Mouse (Mus musculus): ENCODE measurements around the gene Rbm11. TPM values are rescaled to one million over a fixed set of nuclear protein-coding genes. Genes with fewer than 3 reads are reported as not detected.
A peak's percentile ranks its signal among the peaks of the same experiment; 100 is the strongest.

The Rbm11 gene
- polyA plus RNA-seq (2014; fragmentation: Nextera tagmentation; extraction: Ambion mirVana): 3.5 and 4.0 TPM in 2 replicates

DNA sequence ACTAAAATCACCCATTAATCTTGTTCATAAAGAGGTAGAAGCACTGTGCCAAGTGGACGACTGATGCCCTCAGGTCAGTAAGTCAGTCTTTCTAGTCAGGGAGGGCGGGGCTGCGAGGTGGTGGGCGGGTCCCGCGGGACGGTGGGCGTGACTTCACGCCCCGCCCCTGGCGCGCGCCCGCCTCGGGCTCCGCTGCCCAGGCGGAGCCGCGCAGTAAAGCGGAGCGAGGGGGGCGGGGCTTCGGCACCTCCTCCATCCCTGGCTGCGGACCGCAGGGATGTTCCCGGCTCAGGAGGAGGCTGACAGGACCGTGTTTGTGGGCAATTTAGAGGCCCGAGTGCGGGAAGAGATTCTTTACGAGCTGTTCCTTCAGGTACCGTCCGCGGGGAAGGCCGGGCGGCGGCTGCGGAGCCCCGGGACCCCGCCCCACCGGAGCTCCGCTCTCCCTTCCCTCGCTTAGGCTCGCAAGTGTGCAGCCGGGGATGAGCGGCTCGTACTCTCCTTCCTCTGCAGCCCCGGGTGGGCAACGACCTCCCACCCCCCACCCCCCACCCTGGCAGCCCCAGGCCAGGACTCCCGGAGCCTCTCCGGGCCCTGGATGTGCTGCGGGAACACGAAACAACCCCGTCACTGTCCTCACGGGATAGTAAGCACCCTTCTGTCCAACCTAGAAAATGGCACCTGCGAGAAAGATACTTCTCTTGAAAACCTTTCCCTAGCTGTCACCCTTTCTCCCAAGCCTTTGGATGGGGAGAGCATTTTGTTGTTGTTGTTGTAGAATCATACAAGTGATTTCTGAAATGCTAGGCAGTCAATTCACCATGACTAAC, at the start of gene Rbm11:
Gene Rbm11 (plus strand): TSS at position 174 of the 830 bp plus-strand sequence.
- H3K4me1 ChIP-seq (ENCODE audit: control insufficient read depth, insufficient read depth, low read length): peaks cover 3% of the 10 kb centered on the region; the same call in 1 of the 2 replicates
- no peaks in the 10 kb centered on the region for H3K9me3 ChIP-seq (ENCODE audit: control insufficient read depth, low read length)
- peak within 1 kb of the TSS; percentile 71 for H3K4me3 ChIP-seq (ENCODE audit: low read depth, low read length)
- peak within 1 kb of the TSS; percentile 61 for H3K27ac ChIP-seq (ENCODE audit: low read depth, low read length)
- H3K27me3 ChIP-seq (ENCODE audit: control insufficient read depth, insufficient read depth, low read length): no peaks in the 10 kb centered on the region
- peak within 1 kb of the TSS; percentile 58 for H3K9ac ChIP-seq (replicated peaks; ENCODE audit: low read depth, low read length)
- ATAC-seq (ENCODE audit: low read depth): peak; percentile 96
- under 1% methylated on average over 45 of the region's 55 CpGs for WGBS
- no peaks in the 10 kb centered on the region for H3K36me3 ChIP-seq (ENCODE audit: control insufficient read depth, insufficient read depth, low read length)
- peak within 1 kb of the TSS; percentile 73 for H3K4me2 ChIP-seq (ENCODE audit: low read depth, low read length)

DNA sequence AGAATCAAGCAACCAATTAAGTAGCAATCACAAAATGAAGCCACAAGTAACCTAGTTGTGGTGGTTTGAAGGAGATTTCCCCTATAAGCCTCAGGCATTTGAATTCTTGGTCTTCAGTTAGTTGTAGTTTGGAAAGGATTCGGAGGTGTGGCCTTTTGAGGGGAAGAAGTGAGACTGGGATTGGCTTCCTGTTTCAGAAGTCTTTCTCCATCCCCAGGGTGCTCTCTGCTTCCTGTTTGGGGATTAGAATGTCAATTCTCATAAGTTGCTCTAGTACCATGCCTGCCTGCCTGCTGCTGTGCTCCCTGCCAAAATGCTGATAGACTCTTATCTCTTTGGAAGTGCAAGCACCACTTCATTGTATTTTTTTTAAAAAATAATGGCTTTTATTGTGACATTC, 47.3 kb upstream of the Rbm11 start:
- H3K4me1 ChIP-seq (ENCODE audit: control insufficient read depth, insufficient read depth, low read length): no peaks in the 10 kb centered on the region
- H3K27ac ChIP-seq (ENCODE audit: low read depth, low read length): no peak overlapping the region
- H3K27me3 ChIP-seq (ENCODE audit: control insufficient read depth, insufficient read depth, low read length): no peaks in the 10 kb centered on the region
- no peak for ATAC-seq (ENCODE audit: low read depth)
- H3K9ac ChIP-seq (replicated peaks; ENCODE audit: low read depth, low read length): no peak overlapping the region
- no peaks in the 10 kb centered on the region for H3K36me3 ChIP-seq (ENCODE audit: control insufficient read depth, insufficient read depth, low read length)
- WGBS: 80% methylated on average over 1 of the region's 1 CpGs
- no peaks in the 10 kb centered on the region for H3K9me3 ChIP-seq (ENCODE audit: control insufficient read depth, low read length)
- no peak overlapping the region for H3K4me2 ChIP-seq (ENCODE audit: low read depth, low read length)
- H3K4me3 ChIP-seq (ENCODE audit: low read depth, low read length): no peak overlapping the region

DNA sequence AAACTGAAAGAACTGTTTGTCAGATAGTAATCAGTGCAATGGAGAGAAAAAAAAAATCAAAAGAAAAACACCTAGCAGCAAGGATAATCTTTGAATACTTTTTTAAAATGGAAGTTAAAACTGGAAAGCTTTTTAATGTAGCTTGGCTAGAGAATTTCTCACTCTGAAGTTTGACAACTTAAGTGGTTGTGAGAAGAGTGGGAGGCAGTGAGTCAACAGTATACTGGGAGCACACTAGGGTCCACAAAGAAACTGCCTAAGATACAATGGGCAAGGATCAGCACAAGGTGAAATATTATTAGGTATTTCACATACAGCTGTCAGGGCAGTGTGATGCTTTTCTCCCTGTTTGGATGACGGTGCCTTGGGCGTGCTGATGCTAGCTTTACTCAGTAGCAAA, 29.7 kb upstream of the Rbm11 start:
- no peaks in the 10 kb centered on the region for H3K9me3 ChIP-seq (ENCODE audit: control insufficient read depth, low read length)
- H3K9ac ChIP-seq (replicated peaks; ENCODE audit: low read depth, low read length): no peak overlapping the region
- no peaks in the 10 kb centered on the region for H3K36me3 ChIP-seq (ENCODE audit: control insufficient read depth, insufficient read depth, low read length)
- no peaks in the 10 kb centered on the region for H3K4me1 ChIP-seq (ENCODE audit: control insufficient read depth, insufficient read depth, low read length)
- no peaks in the 10 kb centered on the region for H3K27me3 ChIP-seq (ENCODE audit: control insufficient read depth, insufficient read depth, low read length)
- H3K4me3 ChIP-seq (ENCODE audit: low read depth, low read length): no peak overlapping the region
- no peak for ATAC-seq (ENCODE audit: low read depth)
- H3K27ac ChIP-seq (ENCODE audit: low read depth, low read length): no peak overlapping the region
- 93% methylated on average over 2 of the region's 2 CpGs for WGBS
- H3K4me2 ChIP-seq (ENCODE audit: low read depth, low read length): no peak overlapping the region

DNA sequence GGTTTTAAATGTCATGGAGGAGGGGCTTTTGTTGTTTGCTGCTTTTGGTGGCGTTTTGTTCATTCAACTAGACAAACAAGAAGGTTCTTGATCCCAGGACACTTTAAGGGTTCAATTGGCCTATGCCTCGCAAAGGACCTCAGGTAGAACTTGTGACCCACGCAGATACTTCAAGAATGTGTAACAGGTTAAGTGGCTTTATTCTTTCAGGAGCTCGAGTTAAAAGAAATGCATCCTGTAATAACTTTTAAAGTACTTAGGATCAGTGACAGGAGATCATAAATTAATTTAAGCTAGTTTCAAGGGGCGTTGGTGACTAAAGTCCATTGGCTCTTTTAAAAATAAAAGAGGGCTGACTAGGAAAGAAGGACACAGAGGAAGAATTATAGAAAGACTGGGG, 10.4 kb upstream of the Rbm11 start:
- Histone ChIP-seq H3K9me3 (ENCODE audit: control insufficient read depth, low read length) (no peaks in the 10 kb centered on the region), H3K4me2 (ENCODE audit: low read depth, low read length) (no peak overlapping the region), H3K27me3 (ENCODE audit: control insufficient read depth, insufficient read depth, low read length) (no peaks in the 10 kb centered on the region), H3K4me1 (ENCODE audit: control insufficient read depth, insufficient read depth, low read length) (no peaks in the 10 kb centered on the region), H3K4me3 (ENCODE audit: low read depth, low read length) (no peak overlapping the region), H3K27ac (ENCODE audit: low read depth, low read length) (no peak overlapping the region), H3K9ac (replicated peaks; ENCODE audit: low read depth, low read length) (no peak overlapping the region), H3K36me3 (ENCODE audit: control insufficient read depth, insufficient read depth, low read length) (no peaks in the 10 kb centered on the region)
- WGBS: 62% methylated on average over 5 of the region's 5 CpGs
- ATAC-seq (ENCODE audit: low read depth): no peak

DNA sequence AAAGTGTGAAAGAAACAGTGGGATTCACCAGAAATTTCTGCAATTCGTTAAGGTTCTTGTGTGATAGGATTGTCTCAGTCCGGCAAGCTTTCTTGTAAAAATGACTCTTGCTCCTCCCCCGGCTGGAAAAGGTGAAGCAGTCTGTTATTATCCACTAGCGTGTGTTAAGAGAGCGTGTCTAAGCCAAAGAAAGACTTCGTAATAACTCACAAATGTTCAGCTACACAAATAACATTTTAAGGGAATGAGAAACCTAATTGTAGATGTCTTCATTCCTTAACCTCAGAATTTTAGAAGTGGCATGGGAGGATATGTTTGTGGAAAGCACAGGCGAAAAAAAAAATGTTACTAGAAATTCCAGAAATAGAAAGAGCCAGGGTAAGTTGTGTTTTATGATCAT, 6.7 kb upstream of the Rbm11 start, which contains the start of gene Lipi:
Gene Lipi (minus strand): TSS at position 101 of the 400 bp plus-strand sequence.
- no peaks in the 10 kb centered on the region for H3K27me3 ChIP-seq (ENCODE audit: control insufficient read depth, insufficient read depth, low read length)
- H3K4me1 ChIP-seq (ENCODE audit: control insufficient read depth, insufficient read depth, low read length): no peaks in the 10 kb centered on the region
- no peaks in the 10 kb centered on the region for H3K36me3 ChIP-seq (ENCODE audit: control insufficient read depth, insufficient read depth, low read length)
- no peaks in the 10 kb centered on the region for H3K9me3 ChIP-seq (ENCODE audit: control insufficient read depth, low read length)
- H3K27ac ChIP-seq (ENCODE audit: low read depth, low read length): no peak within 1 kb of the TSS
- ATAC-seq (ENCODE audit: low read depth): no peak
- H3K4me3 ChIP-seq (ENCODE audit: low read depth, low read length): no peak within 1 kb of the TSS
- H3K9ac ChIP-seq (replicated peaks; ENCODE audit: low read depth, low read length): no peak within 1 kb of the TSS
- no peak within 1 kb of the TSS for H3K4me2 ChIP-seq (ENCODE audit: low read depth, low read length)
- WGBS: 86% methylated on average over 7 of the region's 7 CpGs

DNA sequence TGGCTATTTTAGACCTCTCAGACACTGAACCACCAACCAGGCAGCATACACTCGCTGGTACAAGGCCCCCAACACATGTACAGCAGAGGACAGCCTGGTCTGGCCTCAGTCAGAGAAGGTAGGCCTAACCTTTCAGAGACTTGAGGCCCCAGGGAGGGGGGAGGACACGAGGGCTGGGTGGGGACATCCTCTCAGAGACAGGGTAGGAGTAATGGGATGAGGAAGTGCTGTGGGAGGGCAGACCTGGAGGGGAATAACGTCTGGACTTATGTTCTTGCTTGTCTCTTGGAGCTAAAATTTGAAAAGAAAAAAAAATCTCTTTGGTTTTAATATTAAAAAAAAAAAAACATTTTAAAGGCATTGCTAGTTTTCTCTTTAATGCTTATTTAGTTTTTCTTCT, 6.2 kb upstream of the Rbm11 start:
- H3K36me3 ChIP-seq (ENCODE audit: control insufficient read depth, insufficient read depth, low read length): no peaks in the 10 kb centered on the region
- no peak overlapping the region for H3K9ac ChIP-seq (replicated peaks; ENCODE audit: low read depth, low read length)
- ATAC-seq (ENCODE audit: low read depth): no peak
- H3K27ac ChIP-seq (ENCODE audit: low read depth, low read length): no peak overlapping the region
- no peaks in the 10 kb centered on the region for H3K27me3 ChIP-seq (ENCODE audit: control insufficient read depth, insufficient read depth, low read length)
- no peaks in the 10 kb centered on the region for H3K4me1 ChIP-seq (ENCODE audit: control insufficient read depth, insufficient read depth, low read length)
- WGBS: 50% methylated on average over 3 of the region's 3 CpGs
- H3K4me2 ChIP-seq (ENCODE audit: low read depth, low read length): no peak overlapping the region
- H3K4me3 ChIP-seq (ENCODE audit: low read depth, low read length): no peak overlapping the region
- H3K9me3 ChIP-seq (ENCODE audit: control insufficient read depth, low read length): no peaks in the 10 kb centered on the region

DNA sequence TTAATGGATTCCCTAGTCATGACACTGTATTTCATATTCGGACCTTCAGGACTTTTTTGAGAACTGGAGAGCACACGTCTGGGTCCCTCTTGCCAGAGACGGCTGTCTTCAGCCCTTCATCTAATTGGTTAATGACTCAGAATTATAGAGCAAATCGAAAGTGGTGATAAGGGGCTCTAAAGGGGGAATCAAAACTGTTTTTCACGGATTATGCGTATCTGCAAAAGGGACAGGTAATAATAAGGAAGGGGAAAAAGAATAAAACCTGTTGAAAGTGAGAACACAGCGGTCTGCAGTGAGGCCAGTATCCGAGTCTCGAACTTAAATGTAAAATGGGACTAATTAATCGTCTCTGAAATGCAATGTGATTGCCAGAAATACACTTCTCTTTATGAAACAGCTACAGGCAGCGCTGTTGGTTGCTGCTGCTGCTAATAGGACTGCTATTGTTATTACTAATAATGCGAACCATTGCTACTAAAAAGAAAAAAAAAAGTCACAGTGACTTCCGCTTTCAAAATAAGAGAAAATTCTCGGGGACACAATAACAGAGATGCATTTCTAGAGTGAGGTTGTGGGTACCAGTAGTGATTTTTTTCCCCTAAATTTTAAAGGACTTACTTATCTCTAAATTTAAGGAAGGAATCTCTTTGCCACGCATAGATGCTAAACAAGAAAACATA, 998 bp downstream of the Rbm11 start:
- H3K27me3 ChIP-seq (ENCODE audit: control insufficient read depth, insufficient read depth, low read length): no peaks in the 10 kb centered on the region
- no peak overlapping the region; the same call in 1 of the 2 replicates for H3K9ac ChIP-seq (replicated peaks; ENCODE audit: low read depth, low read length)
- H3K4me2 ChIP-seq (ENCODE audit: low read depth, low read length): peak overlapping the region; percentile 73
- WGBS: 9% methylated on average over 15 of the region's 15 CpGs
- no peak overlapping the region for H3K27ac ChIP-seq (ENCODE audit: low read depth, low read length)
- H3K9me3 ChIP-seq (ENCODE audit: control insufficient read depth, low read length): no peaks in the 10 kb centered on the region
- peak overlapping the region; percentile 71 for H3K4me3 ChIP-seq (ENCODE audit: low read depth, low read length)
- ATAC-seq (ENCODE audit: low read depth): no peak; the same call in 1 of the 2 replicates
- peaks cover 3% of the 10 kb centered on the region; the same call in 1 of the 2 replicates for H3K4me1 ChIP-seq (ENCODE audit: control insufficient read depth, insufficient read depth, low read length)
- H3K36me3 ChIP-seq (ENCODE audit: control insufficient read depth, insufficient read depth, low read length): no peaks in the 10 kb centered on the region

DNA sequence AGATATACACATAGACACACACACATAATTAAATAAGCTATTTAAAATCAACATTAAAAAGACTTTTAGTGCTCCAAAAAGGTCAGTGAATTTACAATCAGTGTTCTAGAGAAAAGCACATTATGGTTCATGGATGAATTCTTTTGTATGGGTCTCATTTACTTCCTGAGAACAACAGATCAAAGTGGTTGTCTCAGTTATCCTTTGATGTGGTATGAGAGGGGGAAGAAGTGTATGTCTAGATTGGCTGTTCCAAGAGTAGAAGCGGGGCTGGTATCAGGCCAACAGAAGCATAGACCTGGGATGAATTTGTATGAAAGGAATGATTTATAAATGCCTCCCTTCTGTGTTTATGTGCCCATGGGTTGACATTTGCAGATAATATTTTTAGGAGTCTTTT, 13.8 kb downstream of the Rbm11 start:
- H3K9ac ChIP-seq (replicated peaks; ENCODE audit: low read depth, low read length): no peak overlapping the region
- no peak for ATAC-seq (ENCODE audit: low read depth)
- 61% methylated on average over 1 of the region's 1 CpGs for WGBS
- no peaks in the 10 kb centered on the region for H3K4me1 ChIP-seq (ENCODE audit: control insufficient read depth, insufficient read depth, low read length)
- H3K27ac ChIP-seq (ENCODE audit: low read depth, low read length): no peak overlapping the region
- no peaks in the 10 kb centered on the region for H3K27me3 ChIP-seq (ENCODE audit: control insufficient read depth, insufficient read depth, low read length)
- H3K36me3 ChIP-seq (ENCODE audit: control insufficient read depth, insufficient read depth, low read length): no peaks in the 10 kb centered on the region
- no peak overlapping the region for H3K4me3 ChIP-seq (ENCODE audit: low read depth, low read length)
- no peaks in the 10 kb centered on the region for H3K9me3 ChIP-seq (ENCODE audit: control insufficient read depth, low read length)
- no peak overlapping the region for H3K4me2 ChIP-seq (ENCODE audit: low read depth, low read length)

DNA sequence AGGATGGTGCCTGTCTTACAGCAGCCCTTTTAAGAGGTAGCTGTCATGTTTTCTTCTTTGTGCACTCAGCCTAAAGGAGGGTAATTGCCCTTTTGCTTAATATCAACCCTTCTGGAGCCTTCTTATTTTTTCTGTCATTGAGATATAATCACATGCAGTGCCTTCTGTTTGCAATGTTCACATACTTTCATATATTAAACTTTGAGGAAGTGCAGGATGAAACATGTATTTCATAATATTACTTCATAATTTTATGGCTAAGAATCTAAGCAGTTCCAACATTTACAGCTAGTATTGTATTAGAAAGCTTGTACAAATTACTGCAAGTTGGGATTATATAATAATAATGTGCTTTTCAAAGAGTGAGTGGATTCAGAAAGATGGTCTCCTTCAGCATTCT, 19.9 kb downstream of the Rbm11 start:
- Histone ChIP-seq H3K9me3 (ENCODE audit: control insufficient read depth, low read length) (no peaks in the 10 kb centered on the region), H3K4me3 (ENCODE audit: low read depth, low read length) (no peak overlapping the region), H3K36me3 (ENCODE audit: control insufficient read depth, insufficient read depth, low read length) (no peaks in the 10 kb centered on the region), H3K27me3 (ENCODE audit: control insufficient read depth, insufficient read depth, low read length) (no peaks in the 10 kb centered on the region), H3K9ac (replicated peaks; ENCODE audit: low read depth, low read length) (no peak overlapping the region), H3K4me1 (ENCODE audit: control insufficient read depth, insufficient read depth, low read length) (no peaks in the 10 kb centered on the region), H3K4me2 (ENCODE audit: low read depth, low read length) (no peak overlapping the region), H3K27ac (ENCODE audit: low read depth, low read length) (no peak overlapping the region)
- ATAC-seq (ENCODE audit: low read depth): no peak
